In the genomic region with DNA sequence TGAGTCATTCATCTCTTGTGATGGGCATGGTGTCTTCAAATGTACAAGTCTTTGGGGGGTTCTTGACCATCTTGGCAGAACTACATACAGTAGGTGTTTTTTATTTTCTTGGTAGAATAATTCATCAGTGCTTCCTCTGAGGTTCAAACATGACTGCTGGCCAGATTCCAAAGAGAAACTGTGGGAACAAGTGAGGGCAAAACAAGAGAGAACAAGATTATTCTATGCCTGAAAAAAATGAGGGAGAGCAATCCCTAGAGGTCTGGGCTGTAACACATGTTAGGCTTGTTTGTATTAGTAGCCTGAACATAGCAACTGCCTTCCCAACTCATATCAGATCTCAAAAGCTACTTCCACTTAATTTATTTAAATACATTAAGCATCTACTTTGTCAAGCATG, we compare ENCODE assay signal across 23 mouse cellular contexts. TPM values are rescaled to one million over a fixed set of nuclear protein-coding genes. Genes with fewer than 3 reads are reported as not detected.
DNase-seq lines count a peak whose midpoint lies in the region; ATAC-seq and TF ChIP-seq lines count a peak whose summit lies in the region.
"Had no signal": no experiment of that assay in that cellular context is flagged by ENCODE, and none has a peak within 500 bp of the region (broad histone marks: within the 10 kb centered on the region; RNA-seq: fewer than 3 reads in every experiment).

No protein-coding gene starts in this region.

- H3K36me3 ChIP-seq in lung, embryonic 14.5 days (ENCODE audit: insufficient read depth): 0 out of 2 replicates have a peak, but pooled peaks cover 2% of the 10 kb centered on the region
- no peaks in the 10 kb centered on the region for H3K36me3 ChIP-seq in lung, postnatal 0 days (ENCODE audit: insufficient read depth, low read length)
- H3K36me3 ChIP-seq: neural tube, embryonic 12.5 days had no signal

- TF ChIP-seq CTCF in lung, embryonic 14.5 days (IDR thresholded peaks at IDR 0.05; ENCODE audit: low read depth): no peak
- TF ChIP-seq CTCF in lung, postnatal 0 days (IDR thresholded peaks at IDR 0.05): no peak

- H3K9me3 ChIP-seq in lung, embryonic 14.5 days (ENCODE audit: low read depth, low read length): no peaks in the 10 kb centered on the region
- no peaks in the 10 kb centered on the region for H3K9me3 ChIP-seq in lung, postnatal 0 days (ENCODE audit: low read length)
- H3K9me3 ChIP-seq: heart, embryonic 10.5 days; liver, embryonic 15.5 days; neural tube, embryonic 12.5 days had no signal

- H3K4me3 ChIP-seq in lung, embryonic 14.5 days (ENCODE audit: low read depth, low read length): no peak overlapping the region
- H3K4me3 ChIP-seq in lung, postnatal 0 days (ENCODE audit: low read depth, low read length): no peak overlapping the region
- H3K4me3 ChIP-seq: heart, embryonic 10.5 days; left cerebral cortex, adult 2 months; liver, embryonic 15.5 days; neural tube, embryonic 12.5 days had no signal

- ATAC-seq in lung, embryonic 14.5 days (ENCODE audit: insufficient read depth): no peak
- no peak for ATAC-seq in lung, postnatal 0 days
- ATAC-seq in granulocyte monocyte progenitor cell, adult 5-6 weeks (replicated peaks; ENCODE audit: poor library complexity, severe bottlenecking): no peak
- ATAC-seq: forebrain, postnatal 0 days; inflammation-experienced regulatory T-cells, adult 6 months had no signal

- no peak overlapping the region for H3K9ac ChIP-seq in lung, embryonic 14.5 days
- no peak overlapping the region for H3K9ac ChIP-seq in lung, postnatal 0 days (replicated peaks; ENCODE audit: low read depth)
- H3K9ac ChIP-seq: forebrain, postnatal 0 days; liver, embryonic 15.5 days; neural tube, embryonic 12.5 days had no signal

- no peak overlapping the region for H3K4me2 ChIP-seq in lung, embryonic 14.5 days
- no peak overlapping the region for H3K4me2 ChIP-seq in lung, postnatal 0 days (replicated peaks; ENCODE audit: low read depth, low read length)
- H3K4me2 ChIP-seq: liver, embryonic 15.5 days; neural tube, embryonic 12.5 days had no signal

- DNase-seq in gastrocnemius, adult 18-20 months (ENCODE audit: low spot score): peak; percentile 16
- no peak for DNase-seq in gastrocnemius, adult 8-10 months (ENCODE audit: low spot score in 2 of 2)
- peak; percentile 24 for DNase-seq in lung, embryonic 14.5 days
- no peak for DNase-seq in lung, postnatal 0 days (ENCODE audit: low spot score)
- DNase-seq in Muller cell, postnatal 12 days (ENCODE audit: inconsistent ontology term): peak; percentile 19
- DNase-seq in brain, adult 2 months (ENCODE audit: low read depth, low spot score): peak; percentile 24
- DNase-seq: adrenal gland, postnatal 14 days; cerebellum, adult 9-11 months; forebrain, postnatal 0 days; gastrocnemius, postnatal 36 days; heart, postnatal 4 days; kidney, adult 18-20 months; liver had no signal

- no peaks in the 10 kb centered on the region for H3K27me3 ChIP-seq in lung, embryonic 14.5 days (ENCODE audit: insufficient read depth, low read length)
- H3K27me3 ChIP-seq in lung, postnatal 0 days (replicated peaks; ENCODE audit: insufficient read depth, low read length): no peaks in the 10 kb centered on the region
- H3K27me3 ChIP-seq: liver, embryonic 15.5 days; neural tube, embryonic 12.5 days had no signal

- no peaks in the 10 kb centered on the region for H3K4me1 ChIP-seq in lung, embryonic 14.5 days (ENCODE audit: insufficient read depth)
- H3K4me1 ChIP-seq in lung, postnatal 0 days (ENCODE audit: insufficient read depth, low read depth, low read length): no peaks in the 10 kb centered on the region
- H3K4me1 ChIP-seq: heart, embryonic 10.5 days; liver, embryonic 15.5 days; neural tube, embryonic 12.5 days had no signal

- TF ChIP-seq EP300 in lung, postnatal 0 days (IDR thresholded peaks at IDR 0.05): no peak

- H3K27ac ChIP-seq in lung, embryonic 14.5 days (ENCODE audit: low read depth): no peak overlapping the region
- H3K27ac ChIP-seq in lung, postnatal 0 days (ENCODE audit: low read length): no peak overlapping the region
- H3K27ac ChIP-seq: heart, embryonic 10.5 days; kidney, postnatal 0 days; left cerebral cortex, adult 2 months; liver, embryonic 15.5 days; macrophage; neural tube, embryonic 12.5 days had no signal

RNA-seq across cellular contexts. Expression of a gene that starts 17.4 kb away (rescaled TPM):
- total RNA-seq in gastrocnemius, adult 18-20 months (2021): not detected
- not detected for total RNA-seq in gastrocnemius, adult 8-10 months (2022)
- polyA plus RNA-seq in lung, embryonic 14.5 days (2014; fragmentation: Nextera tagmentation; extraction: Ambion mirVana): not detected in 2 replicates
- 0.23 and 0.44 TPM in 2 replicates for polyA plus RNA-seq in lung, postnatal 0 days (2015; fragmentation: Nextera tagmentation; extraction: Ambion mirVana)
- 0.58 TPM in 1 of 2 replicates, not detected in the other for total RNA-seq in granulocyte monocyte progenitor cell, adult 5-6 weeks (2014; fragmentation: Nextera tagmentation)
- not detected in 2 replicates for total RNA-seq in granulocyte monocyte progenitor cell, adult 5-6 weeks (2017)
- total RNA-seq: gastrocnemius, postnatal 36 days; heart, postnatal 4 days had no signal
- polyA plus RNA-seq: C2C12; embryonic facial prominence, embryonic 11.5 days; heart, embryonic 10.5 days; liver, embryonic 15.5 days; macrophage had no signal

RNA-seq across cellular contexts. Expression of a gene that starts 38.6 kb away (rescaled TPM):
- total RNA-seq in gastrocnemius, adult 18-20 months (2021): 1 to 10 TPM in 1 of 2 experiments, under 1 TPM in 1; 0.98 to 1.6 TPM
- total RNA-seq in gastrocnemius, adult 8-10 months (2022): 1 to 10 TPM in 2 of 4 experiments, under 1 TPM in 2; 0.73 to 1.6 (median 1.0) TPM
- 4.5 and 5.4 TPM in 2 replicates for polyA plus RNA-seq in lung, embryonic 14.5 days (2014; fragmentation: Nextera tagmentation; extraction: Ambion mirVana)
- 5.0 and 5.2 TPM in 2 replicates for polyA plus RNA-seq in lung, postnatal 0 days (2015; fragmentation: Nextera tagmentation; extraction: Ambion mirVana)
- 3.2 and 5.2 TPM in 2 replicates for total RNA-seq in granulocyte monocyte progenitor cell, adult 5-6 weeks (2014; fragmentation: Nextera tagmentation)
- 1.2 and 1.3 TPM in 2 replicates for total RNA-seq in granulocyte monocyte progenitor cell, adult 5-6 weeks (2017)

Comparison
In these comparisons a context has a peak if more than half of its experiments do, and no peak if none do; other contexts are left out.
1. DNase-seq: peak in gastrocnemius, adult 18-20 months (single experiment), lung, embryonic 14.5 days (single experiment), Muller cell, postnatal 12 days (single experiment) and brain, adult 2 months (single experiment); none in gastrocnemius, adult 8-10 months (0 of 2) and lung, postnatal 0 days (single experiment).